Mouse (Mus musculus) heart, embryonic 12.5 days (tissue): Measurements from ENCODE around the gene Agrp. TPM values are rescaled to one million over a fixed set of nuclear protein-coding genes. Genes with fewer than 3 reads are reported as not detected.
"Not testable (repeated sequence)": the region's sequence is repeated elsewhere in the genome, so short reads cannot be mapped to it uniquely, and the experiment has no call there.

Experiments used
- ATAC-seq: fragments of 200-750 bp; cut with Nextera tagmentation; 2 replicates; pipeline ENCODE4 v1.8.0; 2017; ENCODE audit warnings: moderate TSS enrichment, moderate library complexity; ENCODE audit not compliant: insufficient number of reproducible peaks, low FRiP score
- H3K27ac ChIP-seq: fragments of 300-500 bp; sonication (generic); 2 replicates; pipeline ENCODE4 v1.5.1; 2016; ENCODE audit warnings: mild to moderate bottlenecking, moderate library complexity; ENCODE audit not compliant: poor library complexity, severe bottlenecking
- H3K27me3 ChIP-seq: fragments of 300-500 bp; sonication (generic); replicated peaks from 2 replicates; pipeline ENCODE4 v1.6.1; 2016; ENCODE audit warnings: mild to moderate bottlenecking, moderate library complexity
- H3K36me3 ChIP-seq: fragments of 300-500 bp; sonication (generic); 2 replicates; pipeline ENCODE4 v1.6.1; 2016; ENCODE audit warnings: mild to moderate bottlenecking, moderate library complexity
- H3K4me1 ChIP-seq: fragments of 300-500 bp; sonication (generic); replicated peaks from 2 replicates; pipeline ENCODE4 v1.6.1; 2016; ENCODE audit warnings: mild to moderate bottlenecking
- H3K4me2 ChIP-seq: fragments of 300-500 bp; sonication (generic); 2 replicates; pipeline ENCODE4 v1.6.1; 2016; ENCODE audit warnings: mild to moderate bottlenecking, moderate library complexity
- H3K4me3 ChIP-seq: fragments of 300-500 bp; sonication (generic); 2 replicates; pipeline ENCODE4 v1.5.1; 2016; ENCODE audit warnings: mild to moderate bottlenecking
- H3K9ac ChIP-seq: fragments of 300-500 bp; sonication (generic); 2 replicates; pipeline ENCODE4 v1.6.1; 2016; ENCODE audit warnings: mild to moderate bottlenecking, moderate library complexity
- H3K9me3 ChIP-seq: fragments of 300-500 bp; sonication (generic); replicated peaks from 2 replicates; pipeline ENCODE4 v1.6.1; 2016; ENCODE audit warnings: mild to moderate bottlenecking, moderate library complexity
- WGBS: fragments of 180-500 bp; shearing (Covaris S2); methylation state at CpG from one replicate; pipeline ENCODE4 v1.1.7; 2016; 5-methylcytosine and 5-hydroxymethylcytosine counted together
- polyA plus RNA-seq: library from polyadenylated mRNA; unstranded; fragments of >200 nt; fragmentation: Nextera tagmentation; extraction: Ambion mirVana; gene quantifications from 2 replicates; pipeline ENCODE4 v1.2.1, GENCODE M21; 2016

Agrp gene
- polyA plus RNA-seq, 1 experiment from 2014 or later: 0.64 TPM

DNA sequence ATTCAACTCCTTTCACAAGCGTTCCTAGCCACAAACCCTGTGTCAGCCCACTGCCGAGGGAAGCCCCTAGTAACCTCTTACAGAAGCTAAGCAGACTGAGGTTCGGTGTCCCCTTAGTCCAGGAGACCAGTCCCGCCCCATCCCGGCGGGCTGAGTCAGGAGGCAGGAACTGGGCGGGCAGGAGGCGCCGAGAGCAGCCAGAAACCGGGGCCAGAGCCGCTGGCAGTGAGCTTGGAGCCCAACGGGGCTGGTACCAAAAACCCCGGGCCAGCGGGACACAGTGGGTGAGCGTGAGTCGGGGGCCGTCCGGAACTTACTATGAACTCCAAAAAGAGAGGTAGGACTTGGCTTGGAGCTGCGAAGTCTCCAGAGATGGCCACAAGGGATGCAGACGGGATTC is 24.2 kb downstream of the Agrp start:
- Histone ChIP-seq H3K36me3 (peaks cover 37% of the 10 kb centered on the region), H3K27ac (no peak overlapping the region), H3K27me3 (peaks cover 10% of the 10 kb centered on the region), H3K9me3 (no peaks in the 10 kb centered on the region), H3K4me3 (peak overlapping the region; percentile 64), H3K9ac (peak overlapping the region; percentile 58), H3K4me2 (peak overlapping the region; percentile 98), H3K4me1 (peaks cover 36% of the 10 kb centered on the region)
- peak; percentile 13; the same call in 1 of the 2 replicates for ATAC-seq
- WGBS: 3% methylated on average over 20 of the region's 20 CpGs

- Histone ChIP-seq H3K27ac (no peak overlapping the region), H3K9ac (no peak overlapping the region), H3K27me3 (peaks cover 10% of the 10 kb centered on the region), H3K4me2 (no peak overlapping the region), H3K4me3 (no peak overlapping the region), H3K4me1 (peaks cover 48% of the 10 kb centered on the region), H3K36me3 (peaks cover 25% of the 10 kb centered on the region), H3K9me3 (no peaks in the 10 kb centered on the region)
- WGBS: 88% methylated on average over 9 of the region's 9 CpGs
- no peak for ATAC-seq
Measured at GRCm38 (mm10) chr8:105611836-105612235, 25.4 kb downstream of the Agrp start.

GRCm38 (mm10) chr8:105609771-105610170 is 27.4 kb downstream of the Agrp start:
- H3K9ac ChIP-seq: no peak overlapping the region
- H3K4me2 ChIP-seq: no peak overlapping the region
- H3K4me1 ChIP-seq: peaks cover 57% of the 10 kb centered on the region
- no peaks in the 10 kb centered on the region for H3K9me3 ChIP-seq
- peaks cover 5% of the 10 kb centered on the region; the same call in 1 of the 2 replicates for H3K36me3 ChIP-seq
- ATAC-seq: no peak
- H3K27me3 ChIP-seq: peaks cover 10% of the 10 kb centered on the region
- 64% methylated on average over 4 of the region's 4 CpGs for WGBS
- H3K27ac ChIP-seq: no peak overlapping the region
- no peak overlapping the region for H3K4me3 ChIP-seq

DNA sequence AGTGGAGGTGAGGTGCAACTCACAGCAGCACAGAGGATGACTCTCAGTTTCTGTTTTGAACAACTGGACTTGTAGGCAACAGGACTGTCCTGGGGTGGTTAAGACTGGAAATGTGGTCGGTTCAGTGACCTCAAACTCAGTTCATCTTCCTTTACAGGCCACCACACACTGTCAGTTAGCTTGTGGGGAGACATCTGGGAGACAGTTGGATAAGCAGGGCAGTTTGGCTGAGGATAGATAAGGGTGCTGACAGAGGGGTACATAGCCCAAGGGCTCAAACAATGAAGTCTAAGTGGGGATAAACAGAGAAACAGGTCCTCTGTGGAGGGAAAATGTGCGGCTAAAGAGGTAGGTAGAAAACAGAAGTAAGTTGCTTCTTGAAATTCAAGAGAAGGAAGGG is 27.8 kb downstream of the Agrp start:
- Histone ChIP-seq H3K36me3 (0 out of 2 replicates have a peak, but pooled peaks cover 5% of the 10 kb centered on the region), H3K9ac (peak overlapping the region; percentile 37; the same call in 1 of the 2 replicates), H3K27me3 (peaks cover 10% of the 10 kb centered on the region), H3K27ac (no peak overlapping the region), H3K4me3 (no peak overlapping the region), H3K9me3 (no peaks in the 10 kb centered on the region), H3K4me1 (peaks cover 58% of the 10 kb centered on the region), H3K4me2 (no peak overlapping the region)
- ATAC-seq: no peak
- WGBS: 44% methylated on average over 2 of the region's 2 CpGs

GRCm38 (mm10) chr8:105607684-105608083 is 29.5 kb downstream of the Agrp start:
- WGBS: 17% methylated on average over 4 of the region's 4 CpGs
- no peaks in the 10 kb centered on the region for H3K9me3 ChIP-seq
- H3K4me2 ChIP-seq: peak overlapping the region; percentile 93
- peaks cover 46% of the 10 kb centered on the region for H3K4me1 ChIP-seq
- H3K27me3 ChIP-seq: peaks cover 10% of the 10 kb centered on the region
- 0 out of 2 replicates have a peak, but pooled peaks cover 5% of the 10 kb centered on the region for H3K36me3 ChIP-seq
- ATAC-seq: no peak
- no peak overlapping the region for H3K27ac ChIP-seq
- H3K9ac ChIP-seq: no peak overlapping the region
- H3K4me3 ChIP-seq: no peak overlapping the region

DNA sequence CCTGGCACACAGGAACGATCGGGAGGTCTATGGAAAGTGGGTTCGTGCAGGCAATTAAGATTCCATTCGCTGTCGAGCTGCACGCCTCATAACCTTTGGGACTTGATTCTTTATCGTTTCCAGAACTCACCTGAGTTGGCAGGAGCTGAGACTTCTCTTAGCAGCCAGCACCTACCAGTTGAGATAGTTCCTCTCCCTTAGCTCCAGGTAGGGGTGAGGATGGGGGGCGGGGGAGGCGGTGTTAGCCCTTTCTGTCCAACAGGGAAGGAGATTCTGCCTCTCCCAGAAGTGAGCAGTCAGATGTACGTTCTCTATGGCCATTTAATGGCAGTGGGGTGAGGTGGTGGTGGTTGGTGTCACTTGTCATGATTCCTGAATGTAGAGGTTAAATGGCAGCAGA is 30.1 kb downstream of the Agrp start:
- Histone ChIP-seq H3K9ac (peak overlapping the region; percentile 95), H3K9me3 (no peaks in the 10 kb centered on the region), H3K36me3 (0 out of 2 replicates have a peak, but pooled peaks cover 5% of the 10 kb centered on the region), H3K4me1 (peaks cover 40% of the 10 kb centered on the region), H3K4me2 (peak overlapping the region; percentile 93), H3K27me3 (peaks cover 5% of the 10 kb centered on the region), H3K27ac (peak overlapping the region; percentile 96), H3K4me3 (peak overlapping the region; percentile 72)
- ATAC-seq: no peak
- 6% methylated on average over 10 of the region's 10 CpGs for WGBS

DNA sequence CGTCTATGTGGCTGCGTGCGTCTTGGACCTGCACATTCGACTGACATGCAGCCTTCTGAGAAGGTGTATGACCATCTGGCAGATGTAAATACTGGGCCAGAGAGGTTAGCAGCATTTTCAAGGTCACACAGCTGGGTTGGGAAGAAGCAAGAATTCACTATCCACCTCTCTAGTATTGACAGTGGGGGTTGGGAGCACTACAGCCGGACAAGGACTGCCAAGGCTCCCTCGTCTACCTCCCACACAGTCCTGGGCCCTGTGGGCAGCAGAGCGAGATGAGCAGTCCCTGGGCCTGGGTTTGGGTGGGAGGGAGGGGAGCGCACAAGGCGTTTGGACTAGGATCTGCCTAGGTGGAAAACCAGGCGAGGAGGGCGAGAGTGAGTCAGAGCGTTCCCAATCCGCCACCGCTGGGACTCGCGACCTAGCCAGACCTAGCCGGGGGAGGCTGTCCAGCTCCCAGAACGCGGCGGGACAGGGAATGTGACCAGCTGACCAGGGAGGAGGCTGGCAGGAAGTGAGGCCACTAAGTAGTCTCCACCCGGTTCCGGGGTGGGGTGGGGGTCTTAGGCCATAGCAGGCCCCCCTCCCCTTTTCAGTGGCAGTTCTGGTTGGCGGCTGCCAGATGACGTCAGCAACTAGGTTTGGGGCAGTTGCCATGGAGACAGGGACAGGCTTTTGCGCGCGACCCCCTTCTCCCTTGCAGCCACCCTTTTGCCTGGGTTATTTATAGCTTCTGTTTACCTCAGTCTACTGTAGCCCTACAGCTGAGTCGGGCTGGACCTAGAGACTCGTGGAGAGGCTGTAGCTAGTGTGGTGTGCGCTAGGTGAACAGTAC is 30.8 kb downstream of the Agrp start:
- WGBS: under 1% methylated on average over 30 of the region's 30 CpGs
- peak overlapping the region; percentile 96 for H3K27ac ChIP-seq
- no peaks in the 10 kb centered on the region for H3K27me3 ChIP-seq

GRCm38 (mm10) chr8:105605491-105606188 is 31.6 kb downstream of the Agrp start:
- H3K36me3 ChIP-seq: 0 out of 2 replicates have a peak, but pooled peaks cover 4% of the 10 kb centered on the region
- H3K4me2 ChIP-seq: peak overlapping the region; percentile 93
- under 1% methylated on average over 39 of the region's 39 CpGs for WGBS
- peak overlapping the region; percentile 95 for H3K9ac ChIP-seq
- H3K9me3 ChIP-seq: no peaks in the 10 kb centered on the region
- peak; percentile 44 for ATAC-seq
- H3K4me3 ChIP-seq: peak overlapping the region; percentile 72
- no peaks in the 10 kb centered on the region for H3K27me3 ChIP-seq
- H3K4me1 ChIP-seq: peaks cover 39% of the 10 kb centered on the region
- peak overlapping the region; percentile 96 for H3K27ac ChIP-seq

More for the DNA sequence above, 30.8 kb downstream of the Agrp start:
- peak overlapping the region; percentile 95 for H3K9ac ChIP-seq
- peak overlapping the region; percentile 72 for H3K4me3 ChIP-seq
- H3K4me1 ChIP-seq: peaks cover 39% of the 10 kb centered on the region
- no peaks in the 10 kb centered on the region for H3K9me3 ChIP-seq
- H3K36me3 ChIP-seq: 0 out of 2 replicates have a peak, but pooled peaks cover 5% of the 10 kb centered on the region
- H3K4me2 ChIP-seq: peak overlapping the region; percentile 93
- peak; percentile 76 for ATAC-seq

GRCm38 (mm10) chr8:105604804-105605381 is 32.3 kb downstream of the Agrp start, which contains the start of gene Ripor1:
Gene Ripor1 (plus strand): TSS chr8:105605255.
- ATAC-seq: peak; percentile 86
- WGBS: under 1% methylated on average over 42 of the region's 42 CpGs
- no peaks in the 10 kb centered on the region for H3K36me3 ChIP-seq
- H3K27me3 ChIP-seq: no peaks in the 10 kb centered on the region
- peak within 1 kb of the TSS; percentile 72 for H3K4me3 ChIP-seq
- no peaks in the 10 kb centered on the region for H3K9me3 ChIP-seq
- H3K4me1 ChIP-seq: peaks cover 39% of the 10 kb centered on the region
- H3K27ac ChIP-seq: peak within 1 kb of the TSS; percentile 96
- peak within 1 kb of the TSS; percentile 93 for H3K4me2 ChIP-seq
- H3K9ac ChIP-seq: peak within 1 kb of the TSS; percentile 95

GRCm38 (mm10) chr8:105602540-105602939 is 34.7 kb downstream of the Agrp start:
- H3K36me3 ChIP-seq, H3K4me3 ChIP-seq, H3K27ac ChIP-seq, H3K4me2 ChIP-seq, H3K9me3 ChIP-seq, H3K9ac ChIP-seq, H3K27me3 ChIP-seq, ATAC-seq: not testable (repeated sequence)
- WGBS: 64% methylated on average over 3 of the region's 3 CpGs
- peaks cover 23% of the 10 kb centered on the region for H3K4me1 ChIP-seq

GRCm38 (mm10) chr8:105601301-105601700 is 35.9 kb downstream of the Agrp start:
- ATAC-seq: no peak
- 63% methylated on average over 5 of the region's 5 CpGs for WGBS
- no peaks in the 10 kb centered on the region for H3K9me3 ChIP-seq
- H3K27ac ChIP-seq: no peak overlapping the region
- H3K36me3 ChIP-seq: no peaks in the 10 kb centered on the region
- no peak overlapping the region for H3K4me2 ChIP-seq
- no peaks in the 10 kb centered on the region for H3K27me3 ChIP-seq
- H3K4me1 ChIP-seq: peaks cover 17% of the 10 kb centered on the region
- no peak overlapping the region for H3K9ac ChIP-seq
- H3K4me3 ChIP-seq: no peak overlapping the region
